Mouse (Mus musculus): ENCODE measurements around the gene Gm49416.

Gene Gm49416

GRCm38 (mm10) chr19:8920073-8920736, 31.5 kb downstream of the Gm49416 start, which contains the start of gene B3gat3:
B3gat3 (plus strand) TSS chr19:8920374.
- peak; percentile 88 to 91 for DNase-seq (ENCODE audit: low spot score in 2 of 2)

- DNase-seq (ENCODE audit: low spot score in 2 of 2), result no peak
Observed at GRCm38 (mm10) chr19:8920836-8921291, 32.1 kb downstream of the Gm49416 start.

GRCm38 (mm10) chr19:8921741-8922140, 33.0 kb downstream of the Gm49416 start:
- no peak for DNase-seq (ENCODE audit: low spot score in 2 of 2)

GRCm38 (mm10) chr19:8926766-8927165, 38.0 kb downstream of the Gm49416 start:
- DNase-seq (ENCODE audit: low spot score in 2 of 2), result no peak

- DNase-seq (ENCODE audit: low spot score in 2 of 2), result no peak
Observed at GRCm38 (mm10) chr19:8927891-8928525, 39.3 kb downstream of the Gm49416 start.

- no peak for DNase-seq (ENCODE audit: low spot score in 2 of 2)
Observed at GRCm38 (mm10) chr19:8928689-8929223, 40.0 kb downstream of the Gm49416 start.

GRCm38 (mm10) chr19:8929224-8930088, 40.7 kb downstream of the Gm49416 start, which contains the start of the genes Rom1 and Eml3:
Rom1 (minus strand) TSS chr19:8929356.
Eml3 (plus strand) TSS chr19:8929552.
- DNase-seq (ENCODE audit: low spot score in 2 of 2), result peak; percentile 65 to 68

GRCm38 (mm10) chr19:8930117-8930516, 41.4 kb downstream of the Gm49416 start:
- no peak for DNase-seq (ENCODE audit: low spot score in 2 of 2)

- no peak for DNase-seq (ENCODE audit: low spot score in 2 of 2)
Observed at GRCm38 (mm10) chr19:8930771-8931170, 42.0 kb downstream of the Gm49416 start.

- no peak for DNase-seq (ENCODE audit: low spot score in 2 of 2)
Observed at GRCm38 (mm10) chr19:8936736-8937135, 48.0 kb downstream of the Gm49416 start.

- no peak for DNase-seq (ENCODE audit: low spot score in 2 of 2)
Observed at GRCm38 (mm10) chr19:8940526-8941133, 51.9 kb downstream of the Gm49416 start.

- DNase-seq (ENCODE audit: low spot score in 2 of 2), result no peak
Observed at GRCm38 (mm10) chr19:8941136-8941514, 52.4 kb downstream of the Gm49416 start.

GRCm38 (mm10) chr19:8941515-8942217, 52.9 kb downstream of the Gm49416 start, which contains the start of gene Mta2:
Mta2 (plus strand) TSS chr19:8941875.
- peak; percentile 91 to 96 for DNase-seq (ENCODE audit: low spot score in 2 of 2)

GRCm38 (mm10) chr19:8942276-8942964, 53.7 kb downstream of the Gm49416 start:
- no peak for DNase-seq (ENCODE audit: low spot score in 2 of 2)

- no peak for DNase-seq (ENCODE audit: low spot score in 2 of 2)
Observed at GRCm38 (mm10) chr19:8943047-8943446, 54.3 kb downstream of the Gm49416 start.

- no peak for DNase-seq (ENCODE audit: low spot score in 2 of 2)
Observed at GRCm38 (mm10) chr19:8944062-8944461, 55.3 kb downstream of the Gm49416 start.

GRCm38 (mm10) chr19:8944750-8945149, 56.0 kb downstream of the Gm49416 start:
- DNase-seq (ENCODE audit: low spot score in 2 of 2), result peak; percentile 46 to 59

Data from frontal cortex, postnatal 10 days (tissue).